Mouse (Mus musculus) embryonic fibroblast, embryonic 13.5 days (primary cell): ENCODE results near the gene Ddx28.

Experiments used
- CTCF ChIP-seq: IDR thresholded peaks from 2 replicates; pipeline ENCODE4 v1.5.1; 2011; ENCODE audit warnings: mild to moderate bottlenecking, control low read depth, low read length, moderate library complexity, borderline replicate concordance; ENCODE audit not compliant: insufficient read depth
- POLR2A ChIP-seq: IDR thresholded peaks from 2 replicates; pipeline ENCODE4 v1.6.1; 2011; ENCODE audit warnings: low read depth, mild to moderate bottlenecking, control low read depth, low read length, moderate library complexity

- TF ChIP-seq CTCF, result no peak
- no peak for TF ChIP-seq POLR2A
Measured at GRCm38 (mm10) chr8:105975363-105975762, 36.3 kb downstream of the Ddx28 start.
